ENCODE assay signal across 8 mouse cellular contexts in the genomic region with DNA sequence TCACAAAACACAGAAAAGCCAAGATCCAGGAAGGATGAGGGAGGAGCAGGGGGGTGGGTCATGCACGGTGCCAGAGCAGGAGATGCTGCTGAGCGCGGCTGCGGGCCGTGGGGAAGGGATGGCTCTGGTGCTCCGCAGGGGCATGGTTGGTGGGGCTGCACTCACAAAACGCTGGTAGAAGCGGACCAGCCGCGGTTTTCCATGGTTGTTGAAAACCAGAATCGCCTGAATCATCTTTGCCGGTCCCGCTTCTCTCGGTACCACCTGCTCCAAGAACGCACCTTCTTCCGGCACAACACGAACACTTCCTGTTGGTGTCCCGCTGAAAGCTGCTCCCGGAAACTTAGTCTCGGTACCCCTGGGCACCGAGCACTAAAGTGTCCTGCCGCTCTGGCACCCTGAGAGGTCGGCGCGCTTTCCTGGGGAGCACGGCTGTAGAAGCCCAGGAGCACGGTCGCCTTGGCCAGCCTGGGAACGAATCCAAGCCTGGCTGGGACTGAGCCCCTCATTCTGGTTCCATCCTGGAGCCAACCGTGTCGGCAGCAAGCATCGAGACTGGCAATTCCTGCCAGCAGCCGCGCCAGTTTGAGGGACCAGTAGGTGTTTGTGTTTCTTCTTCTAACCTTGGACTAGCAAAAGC. TPM values are rescaled to one million over a fixed set of nuclear protein-coding genes. Genes with fewer than 3 reads are reported as not detected.
DNase-seq lines count a peak whose midpoint lies in the region; ATAC-seq and TF ChIP-seq lines count a peak whose summit lies in the region.

A gene (minus strand): TSS at position 306 of the 640 bp plus-strand sequence.

- peak within 1 kb of the TSS; percentile 62; the same call in 1 of the 2 replicates for H3K27ac ChIP-seq in heart, embryonic 11.5 days (ENCODE audit: low read depth, low read length)
- H3K27ac ChIP-seq in kidney, embryonic 16.5 days (ENCODE audit: low read length), result peak within 1 kb of the TSS; percentile 61
- peak within 1 kb of the TSS; percentile 62 for H3K27ac ChIP-seq in liver, adult 2 months (replicated peaks; ENCODE audit: insufficient read depth, low read depth, low read length)

- H3K79me3 ChIP-seq in C2C12 (ENCODE audit: low read depth), result peaks cover 2% of the 10 kb centered on the region

- no peak for TF ChIP-seq CTCF in C2C12 (IDR thresholded peaks at IDR 0.05; ENCODE audit: control insufficient read depth, insufficient read depth, insufficient read length)
- TF ChIP-seq CTCF in brain, embryonic 14.5 days (IDR thresholded peaks at IDR 0.05; ENCODE audit: borderline replicate concordance, extremely low read depth, insufficient read depth, insufficient read length), result no peak
- no peak for TF ChIP-seq CTCF in liver, adult 2 months (IDR thresholded peaks at IDR 0.05; ENCODE audit: low read depth, low read length)

- TF ChIP-seq POLR2A in brain, embryonic 14.5 days (IDR thresholded peaks at IDR 0.05; ENCODE audit: borderline replicate concordance, extremely low read depth, insufficient read depth, insufficient read length, poor library complexity, severe bottlenecking), result peak; percentile 52; the same call in 1 of the 2 replicates
- TF ChIP-seq POLR2A in liver, adult 2 months (IDR thresholded peaks at IDR 0.05; ENCODE audit: extremely low read depth, insufficient read depth, low read length), result peak; percentile 47; the same call in 1 of the 2 replicates
- TF ChIP-seq POLR2A in myocyte (IDR thresholded peaks at IDR 0.05; ENCODE audit: insufficient read length, low read depth), result peak; percentile 79

- peak; percentile 89 for ATAC-seq in heart, embryonic 11.5 days (replicated peaks; ENCODE audit: insufficient number of reproducible peaks, low FRiP score, low TSS enrichment)
- ATAC-seq in kidney, embryonic 16.5 days (ENCODE audit: low FRiP score, low TSS enrichment), result peak; percentile 96

- H3K4me1 ChIP-seq in erythroblast, embryonic 14.5 days (ENCODE audit: control insufficient read depth), result peaks cover 20% of the 10 kb centered on the region
- H3K4me1 ChIP-seq in heart, embryonic 11.5 days (ENCODE audit: control insufficient read depth, insufficient read depth, low read length), result peaks cover 5% of the 10 kb centered on the region
- peaks cover 14% of the 10 kb centered on the region for H3K4me1 ChIP-seq in kidney, embryonic 16.5 days (ENCODE audit: insufficient read depth, low read length)
- H3K4me1 ChIP-seq in liver, adult 2 months (ENCODE audit: control insufficient read depth, insufficient read depth, low read length), result peaks cover 9% of the 10 kb centered on the region

- H3K4me3 ChIP-seq in C2C12 (ENCODE audit: insufficient read depth, poor library complexity, severe bottlenecking), result peak within 1 kb of the TSS; percentile 71
- H3K4me3 ChIP-seq in erythroblast, embryonic 14.5 days (replicated peaks), result peak within 1 kb of the TSS; percentile 81
- peak within 1 kb of the TSS; percentile 89 for H3K4me3 ChIP-seq in heart, embryonic 11.5 days (ENCODE audit: low read depth, low read length)
- peak within 1 kb of the TSS; percentile 75 for H3K4me3 ChIP-seq in kidney, embryonic 16.5 days (ENCODE audit: low read length)
- H3K4me3 ChIP-seq in liver, adult 2 months (ENCODE audit: insufficient read depth, low read depth, low read length), result peak within 1 kb of the TSS; percentile 60
- H3K4me3 ChIP-seq in myocyte, result peak within 1 kb of the TSS; percentile 77

- H3K9me3 ChIP-seq in erythroblast, embryonic 14.5 days (ENCODE audit: control insufficient read depth, low read length), result no peaks in the 10 kb centered on the region
- H3K9me3 ChIP-seq in heart, embryonic 11.5 days (replicated peaks; ENCODE audit: control insufficient read depth, low read length), result no peaks in the 10 kb centered on the region
- no peaks in the 10 kb centered on the region for H3K9me3 ChIP-seq in kidney, embryonic 16.5 days (ENCODE audit: low read length)

- DNase-seq in brain, embryonic 14.5 days (ENCODE audit: low read depth), result peak; percentile 97
- DNase-seq in liver, adult 2 months (ENCODE audit: extremely low read depth, low read depth, low spot score), result peak; percentile 87
- peak; percentile 87 for DNase-seq in splenic B cell, adult 2 months (ENCODE audit: low read depth, low spot score)

- peak within 1 kb of the TSS; percentile 92 for H3ac ChIP-seq in C2C12 (ENCODE audit: control insufficient read depth, insufficient read length, low read depth)
- peak within 1 kb of the TSS; percentile 47 for H3ac ChIP-seq in myocyte (ENCODE audit: control insufficient read depth, insufficient read length)

- no peaks in the 10 kb centered on the region for H3K27me3 ChIP-seq in C2C12 (ENCODE audit: control insufficient read depth, insufficient read depth, insufficient read length)
- no peaks in the 10 kb centered on the region for H3K27me3 ChIP-seq in erythroblast, embryonic 14.5 days (ENCODE audit: control insufficient read depth)
- H3K27me3 ChIP-seq in heart, embryonic 11.5 days (ENCODE audit: control insufficient read depth, insufficient read depth, low read length), result no peaks in the 10 kb centered on the region
- H3K27me3 ChIP-seq in kidney, embryonic 16.5 days (ENCODE audit: insufficient read depth, low read length), result no peaks in the 10 kb centered on the region
- H3K27me3 ChIP-seq in liver, adult 2 months (ENCODE audit: control insufficient read depth, insufficient read depth, low read length), result no peaks in the 10 kb centered on the region
- no peaks in the 10 kb centered on the region for H3K27me3 ChIP-seq in myocyte (ENCODE audit: control insufficient read depth, insufficient read depth, insufficient read length)
- H3K27me3 ChIP-seq in splenic B cell, adult 2 months (ENCODE audit: control insufficient read depth, insufficient read depth, low read length, poor library complexity, severe bottlenecking), result peaks cover 1% of the 10 kb centered on the region; the same call in 1 of the 2 replicates

- under 1% methylated on average over 34 of the region's 34 CpGs for WGBS in heart, embryonic 11.5 days (ENCODE audit: insufficient replicate concordance)
- under 1% methylated on average over 34 of the region's 34 CpGs for WGBS in kidney, embryonic 16.5 days
- under 1% methylated on average over 34 of the region's 34 CpGs for WGBS in liver, adult 2 months

- peaks cover 6% of the 10 kb centered on the region for H3K36me3 ChIP-seq in C2C12 (ENCODE audit: control insufficient read depth, insufficient read depth)
- peaks cover 4% of the 10 kb centered on the region; the same call in 1 of the 2 replicates for H3K36me3 ChIP-seq in erythroblast, embryonic 14.5 days (ENCODE audit: control insufficient read depth)
- no peaks in the 10 kb centered on the region for H3K36me3 ChIP-seq in heart, embryonic 11.5 days (ENCODE audit: control insufficient read depth, insufficient read depth, low read length)
- H3K36me3 ChIP-seq in kidney, embryonic 16.5 days (ENCODE audit: insufficient read depth, low read length), result peaks cover 8% of the 10 kb centered on the region; the same call in 1 of the 2 replicates
- H3K36me3 ChIP-seq in liver, adult 2 months (ENCODE audit: control insufficient read depth, insufficient read depth, low read length), result 0 out of 2 replicates have a peak, but pooled peaks cover 2% of the 10 kb centered on the region
- H3K36me3 ChIP-seq in myocyte (ENCODE audit: control insufficient read depth, insufficient read depth), result no peaks in the 10 kb centered on the region
- 0 out of 2 replicates have a peak, but pooled peaks cover 2% of the 10 kb centered on the region for H3K36me3 ChIP-seq in splenic B cell, adult 2 months (ENCODE audit: control insufficient read depth, insufficient read depth, low read length, poor library complexity, severe bottlenecking)

- peaks cover 22% of the 10 kb centered on the region for H3K79me2 ChIP-seq in C2C12 (ENCODE audit: control insufficient read depth, insufficient read depth)
- H3K79me2 ChIP-seq in liver, adult 2 months (ENCODE audit: control insufficient read depth, insufficient read depth, low read length), result no peaks in the 10 kb centered on the region; the same call in 1 of the 2 replicates
- H3K79me2 ChIP-seq in myocyte (ENCODE audit: control insufficient read depth, insufficient read depth), result peaks cover 16% of the 10 kb centered on the region

- H3K9ac ChIP-seq in heart, embryonic 11.5 days (ENCODE audit: low read depth, low read length), result peak within 1 kb of the TSS; percentile 93
- peak within 1 kb of the TSS; percentile 79 for H3K9ac ChIP-seq in kidney, embryonic 16.5 days (replicated peaks; ENCODE audit: low read length)
- peak within 1 kb of the TSS; percentile 74 for H3K9ac ChIP-seq in liver, adult 2 months (ENCODE audit: low read depth, low read length)

- peak within 1 kb of the TSS; percentile 80 for H3K4me2 ChIP-seq in heart, embryonic 11.5 days
- peak within 1 kb of the TSS; percentile 68 for H3K4me2 ChIP-seq in kidney, embryonic 16.5 days (replicated peaks; ENCODE audit: low read depth, low read length)
- H3K4me2 ChIP-seq in myocyte (ENCODE audit: low read depth), result peak within 1 kb of the TSS; percentile 83

TF ChIP-seq in C2C12, 6 proteins besides CTCF, POLR2A, EP300 and RAD21:
- TF ChIP-seq MYOD1 (IDR thresholded peaks at IDR 0.05; ENCODE audit: control insufficient read depth, insufficient read length, low read depth) (no peak), FOSL1 (IDR thresholded peaks at IDR 0.05; ENCODE audit: insufficient read depth, low read length, poor library complexity, severe bottlenecking) (no peak), MAX (IDR thresholded peaks at IDR 0.05) (no peak), MYOG (IDR thresholded peaks at IDR 0.05; ENCODE audit: control insufficient read depth, extremely low read depth, insufficient read length) (no peak)

TF ChIP-seq in myocyte, 11 proteins besides CTCF, POLR2A, EP300 and RAD21 (continues in another document):
- TF ChIP-seq POLR2AphosphoS2 (IDR thresholded peaks at IDR 0.05; ENCODE audit: insufficient read length, low read depth) (peak; percentile 61), SRF (IDR thresholded peaks at IDR 0.05; ENCODE audit: control insufficient read depth, insufficient read length, low read depth) (no peak), MYOD1 (IDR thresholded peaks at IDR 0.05; ENCODE audit: control insufficient read depth in 1 of 3, insufficient read length in 2 of 3, low read depth in 2 of 3) (peak in 2 of 3 experiments; percentile 25 to 45), USF1 (IDR thresholded peaks at IDR 0.05; ENCODE audit: low read depth) (peak; percentile 14), MAX (IDR thresholded peaks at IDR 0.05; ENCODE audit: low read depth) (no peak), E2F4 (IDR thresholded peaks at IDR 0.05; ENCODE audit: insufficient read depth) (no peak), MYOG (IDR thresholded peaks at IDR 0.05; ENCODE audit: control insufficient read depth in 1 of 3, insufficient read depth in 1 of 3, insufficient read length in 2 of 3, low read depth in 2 of 3) (peak in 2 of 3 experiments; percentile 20 to 49)

RNA-seq across cellular contexts. Expression of the gene that starts here (rescaled TPM):
- polyA plus RNA-seq in C2C12 (2012; fragmentation: generic; extraction: Trizol) (14.3 TPM), myocyte (2012; fragmentation: generic; extraction: Trizol) (15.1 TPM)
- polyA plus RNA-seq in brain, embryonic 14.5 days (2012; rRNA removed), result 56.0 and 58.4 TPM in 2 replicates
- 0.25 and 0.42 TPM in 2 replicates for polyA plus RNA-seq in erythroblast, embryonic 14.5 days (2012)
- 36.3 and 41.2 TPM in 2 replicates for polyA plus RNA-seq in heart, embryonic 11.5 days (2014; fragmentation: Nextera tagmentation; extraction: Ambion mirVana)
- polyA plus RNA-seq in kidney, embryonic 16.5 days (2015; fragmentation: Nextera tagmentation; extraction: Ambion mirVana), result 32.1 and 36.5 TPM in 2 replicates
- 5.6 and 6.3 TPM in 2 replicates for total RNA-seq in liver, adult 2 months (2014; rRNA removed)
- 9.9 and 10.3 TPM in 2 replicates for polyA plus RNA-seq in liver, adult 2 months (2012; rRNA removed)

Comparison
In these comparisons a context has a peak if more than half of its experiments do, and no peak if none do; other contexts are left out.
1. Peak in every context shown above with its lines: DNase-seq, ATAC-seq, H3K4me3 ChIP-seq and H3K27ac ChIP-seq.